Mouse (Mus musculus) urinary bladder, adult 2 months (tissue): ENCODE measurements around the gene Kptn. TPM values are rescaled to one million over a fixed set of nuclear protein-coding genes. Genes with fewer than 3 reads are reported as not detected.

ENCODE experiments used
- DNase-seq: peaks from one replicate; pipeline ENCODE4 v3.0.0; 2022; ENCODE audit warnings: low spot score
- polyA plus RNA-seq: library from polyadenylated mRNA; depleted of rRNA; stranded (reverse); fragments of >200 nt; gene quantifications from 2 replicates; pipeline ENCODE4 v1.2.3, GENCODE M21; 2012; rRNA removed

Gene Kptn
- polyA plus RNA-seq, result 27.2 and 28.0 TPM in 2 replicates

DNA sequence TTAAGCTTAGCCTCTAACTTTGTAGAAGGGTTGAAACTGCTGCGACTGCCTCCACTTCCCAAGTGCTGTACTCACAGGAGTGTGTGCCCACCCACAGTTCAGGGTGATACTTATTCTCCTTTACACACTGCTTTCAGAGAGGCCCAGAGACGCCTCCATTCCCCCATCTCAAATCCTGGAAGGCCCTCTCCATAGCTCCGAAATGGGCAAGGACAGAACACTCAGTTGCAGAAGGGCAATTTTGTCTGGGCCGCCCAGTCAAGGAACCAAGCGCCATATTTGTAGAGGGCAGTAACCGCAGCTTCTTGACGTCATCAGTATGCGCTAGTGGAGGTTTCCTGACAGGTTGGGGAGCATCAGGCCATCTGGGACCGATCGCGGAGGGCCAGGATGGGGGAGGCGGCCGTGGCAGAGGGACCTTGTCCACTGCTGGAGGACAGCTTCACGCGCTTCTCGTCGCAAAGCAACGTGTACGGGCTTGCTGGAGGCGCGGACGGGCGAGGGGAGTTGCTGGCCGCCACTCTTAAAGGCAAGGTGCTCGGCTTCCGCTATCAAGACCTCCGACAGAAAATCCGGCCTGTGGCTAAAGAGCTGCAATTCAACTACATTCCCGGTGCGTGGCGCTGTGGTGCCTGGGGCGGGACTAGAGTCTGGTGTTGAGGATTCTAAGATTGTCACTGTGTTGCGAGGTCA, at the start of gene Kptn:
TSS of gene Kptn (plus strand) at position 327 of the 693 bp plus-strand sequence.
- DNase-seq, result peak; percentile 88

DNA sequence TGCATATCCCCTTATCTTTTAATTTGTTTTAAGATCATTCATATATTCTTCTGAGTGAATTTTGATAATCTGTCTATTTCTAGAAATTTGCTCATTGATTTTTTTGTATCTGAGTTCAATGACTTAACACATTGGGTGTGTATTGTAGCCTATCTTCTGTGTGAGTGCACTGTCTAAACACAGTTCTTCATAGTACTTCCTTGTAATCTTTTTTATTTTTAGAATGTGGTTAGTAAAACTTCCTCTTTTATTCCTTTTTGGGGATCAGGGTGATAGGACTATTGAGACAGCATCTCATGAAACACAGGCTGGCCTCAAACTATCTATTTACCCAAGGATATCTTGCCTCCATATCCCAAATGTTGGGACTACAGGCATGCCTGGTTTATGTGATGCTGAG, 48.8 kb upstream of the Kptn start:
- DNase-seq, result no peak

DNA sequence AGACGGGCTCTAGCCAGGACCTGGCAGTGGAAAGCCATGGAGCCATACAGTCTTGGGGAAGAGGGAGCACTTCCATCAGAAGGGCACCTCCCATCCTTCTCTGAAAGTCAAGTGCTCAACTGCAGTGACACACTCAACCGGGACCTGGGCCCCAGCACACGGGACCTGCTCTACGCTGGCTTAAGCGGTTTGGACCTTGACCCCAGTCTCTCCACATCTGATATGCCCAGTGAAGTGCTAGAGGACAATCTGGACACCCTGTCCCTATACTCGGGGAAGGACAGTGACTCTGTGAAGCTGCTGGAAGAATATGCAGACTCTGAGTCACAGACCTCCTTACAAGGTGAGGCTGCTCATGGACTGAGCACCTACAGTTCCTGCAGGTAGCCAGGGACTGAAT, 47.8 kb upstream of the Kptn start:
- no peak for DNase-seq

DNA sequence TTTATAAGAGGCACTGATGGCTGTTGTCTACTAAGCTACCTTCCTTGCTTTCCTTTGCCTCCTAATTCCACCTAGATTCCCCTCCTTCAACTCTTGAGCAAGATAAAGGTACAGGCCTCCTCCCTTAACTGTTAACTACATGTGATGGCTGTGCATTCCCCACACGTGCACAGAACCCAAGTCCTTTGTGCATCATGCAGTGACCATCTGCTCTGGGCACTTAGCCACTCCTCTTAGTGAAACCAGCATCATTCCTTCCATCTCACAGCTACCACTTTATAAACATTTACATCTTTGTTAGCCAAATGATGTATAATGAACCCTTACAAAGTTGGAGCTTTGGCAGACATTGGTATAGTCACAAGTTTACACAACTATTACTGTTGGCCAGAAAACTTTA, 39.7 kb upstream of the Kptn start:
- no peak for DNase-seq

DNA sequence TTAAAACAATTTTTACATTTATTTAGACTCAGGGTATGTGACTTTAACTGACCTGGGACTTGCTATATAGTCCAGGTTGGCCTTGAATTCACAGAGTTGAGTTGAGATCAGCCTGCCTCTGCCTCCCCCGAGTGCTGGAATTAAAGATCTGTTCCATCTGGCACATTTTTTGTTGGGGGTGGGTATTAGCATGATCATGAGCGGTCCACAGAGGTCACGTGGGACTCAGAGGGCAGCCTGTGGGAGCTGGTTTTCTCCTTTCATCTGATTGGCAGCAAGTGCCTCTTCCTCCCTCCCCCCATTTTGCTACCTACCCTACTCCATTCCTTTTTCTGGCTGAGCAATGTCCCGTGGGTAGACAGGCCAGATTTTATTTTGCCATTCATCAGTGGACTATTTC, 39.1 kb upstream of the Kptn start:
- no peak for DNase-seq

DNA sequence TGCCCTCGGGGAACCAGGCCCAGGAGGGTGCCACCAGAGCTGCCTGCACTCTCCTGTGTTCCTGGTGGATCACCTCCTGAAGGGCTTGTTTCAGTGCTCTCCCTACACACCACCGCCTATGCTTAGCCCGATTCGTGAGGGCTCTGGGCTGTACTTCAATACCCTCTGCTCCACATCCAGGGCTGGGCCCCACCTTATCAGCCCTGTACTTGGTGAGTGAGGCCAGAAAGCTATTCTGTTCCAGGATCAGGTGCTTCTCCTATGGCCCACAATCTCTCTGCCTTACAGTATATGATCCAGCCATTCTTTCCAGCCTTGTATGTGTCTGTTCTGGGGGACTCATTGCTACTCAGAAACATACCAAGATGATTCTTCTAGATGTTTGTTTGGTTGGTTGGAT, 36.3 kb upstream of the Kptn start:
- no peak for DNase-seq

DNA sequence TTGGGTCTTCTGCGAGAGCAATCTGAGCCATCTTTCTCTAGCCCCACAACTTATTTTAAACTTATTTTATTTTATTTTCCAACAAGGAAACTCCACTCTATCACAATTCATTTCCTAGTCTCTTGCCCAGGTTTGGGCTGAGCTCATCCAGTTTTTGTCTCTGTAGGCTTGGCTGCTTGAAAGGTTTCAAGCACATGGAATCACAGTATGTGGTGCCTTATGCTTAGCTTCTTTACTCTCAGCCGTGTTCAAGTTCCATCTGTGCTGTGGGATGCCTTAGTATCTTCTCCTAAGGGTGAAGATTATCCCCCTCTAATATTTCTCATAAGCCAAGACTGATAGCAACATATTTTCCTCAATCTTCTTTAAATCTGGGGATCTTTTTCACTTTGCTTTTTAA, 32.1 kb upstream of the Kptn start:
- no peak for DNase-seq

DNA sequence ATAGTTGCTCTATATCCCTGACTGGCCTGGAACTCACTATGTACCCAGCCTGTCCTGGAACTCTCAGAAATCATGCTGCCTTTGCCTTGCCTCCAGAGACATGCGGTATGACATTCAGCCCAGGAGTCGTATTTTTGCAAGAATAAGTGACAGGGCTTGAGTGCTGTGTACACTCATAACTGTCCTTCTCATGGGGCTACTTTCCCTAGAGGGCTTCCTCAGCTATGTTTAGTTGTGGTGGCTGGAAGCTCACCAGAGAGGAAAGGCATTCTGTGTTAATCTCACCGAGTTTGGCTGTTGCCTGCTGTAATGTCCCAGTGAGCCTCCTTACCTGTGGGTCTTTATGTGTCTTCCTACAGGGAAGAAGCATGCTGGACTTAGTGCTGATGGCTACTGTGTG, 25.1 kb upstream of the Kptn start:
- DNase-seq, result no peak

DNA sequence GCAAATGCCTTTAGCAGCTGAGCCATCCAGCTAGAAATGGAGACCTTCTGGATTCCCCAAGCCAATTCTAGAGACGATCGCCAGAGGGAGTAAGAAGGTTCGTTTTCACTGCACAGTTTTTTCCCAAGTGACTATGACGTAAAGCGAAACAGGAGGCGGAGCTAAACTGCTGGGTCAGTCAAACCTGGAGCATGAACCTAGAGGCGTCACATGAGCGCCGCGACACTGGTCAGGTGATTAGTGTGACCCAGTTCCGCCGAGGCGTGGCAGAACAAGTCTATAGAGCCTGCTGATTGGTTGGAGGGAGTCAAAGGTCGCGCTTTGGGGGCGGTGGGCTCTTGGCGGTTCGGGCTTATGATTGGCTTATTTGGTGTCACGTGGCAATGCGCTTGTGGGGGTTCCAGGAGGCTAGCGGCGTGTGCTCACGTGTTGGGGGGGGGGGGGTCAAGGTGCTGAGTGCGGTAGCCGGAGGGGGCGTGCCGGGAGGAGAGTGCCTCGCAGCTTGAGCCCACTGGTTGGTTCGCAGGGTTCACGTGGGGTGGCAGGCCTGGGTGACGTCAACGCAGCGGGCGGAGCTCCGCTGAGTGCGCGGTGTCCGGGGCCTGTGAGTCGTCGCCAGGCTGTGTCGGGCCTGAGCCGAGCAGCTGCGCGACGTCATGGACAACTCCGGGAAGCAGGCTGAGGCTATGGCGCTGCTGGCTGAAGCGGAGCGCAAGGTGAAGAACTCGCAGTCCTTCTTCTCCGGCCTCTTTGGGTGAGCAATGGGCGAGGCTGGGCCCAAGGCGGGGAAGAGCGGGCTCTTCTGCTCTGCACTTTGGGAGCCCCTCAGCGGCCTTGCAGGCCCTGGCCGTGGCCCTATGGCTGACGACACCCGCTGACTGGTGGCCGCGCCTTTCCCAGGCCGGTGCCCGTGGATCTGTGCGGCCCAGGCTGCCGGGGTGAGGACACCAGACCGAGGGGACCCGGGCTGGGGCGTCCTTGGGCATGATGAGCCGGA, 21.4 kb upstream of the Kptn start, which contains the start of gene Napa:
TSS of gene Napa (plus strand) at position 438 of the 997 bp plus-strand sequence.
- peak; percentile 93 for DNase-seq

DNA sequence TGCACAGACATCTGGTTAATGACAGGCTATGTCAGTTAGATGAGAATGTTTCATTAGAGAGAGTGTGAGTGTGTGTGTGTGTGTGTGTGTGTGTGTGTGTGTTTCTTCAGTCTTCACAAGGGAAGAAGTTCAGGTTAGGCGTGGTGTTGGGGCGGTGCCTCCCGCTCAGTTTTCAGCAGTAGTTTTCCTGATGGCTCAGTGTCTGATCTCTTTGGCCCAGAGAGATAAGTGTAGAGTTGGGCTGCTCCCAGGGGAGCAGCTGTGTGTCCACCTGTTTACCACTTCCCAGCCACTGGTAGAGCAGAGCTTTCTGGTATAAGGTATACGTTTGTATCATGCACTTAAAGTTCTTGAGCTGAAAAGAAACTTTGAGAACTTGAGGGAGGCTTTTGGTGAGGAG, 19.8 kb upstream of the Kptn start:
- DNase-seq, result no peak

DNA sequence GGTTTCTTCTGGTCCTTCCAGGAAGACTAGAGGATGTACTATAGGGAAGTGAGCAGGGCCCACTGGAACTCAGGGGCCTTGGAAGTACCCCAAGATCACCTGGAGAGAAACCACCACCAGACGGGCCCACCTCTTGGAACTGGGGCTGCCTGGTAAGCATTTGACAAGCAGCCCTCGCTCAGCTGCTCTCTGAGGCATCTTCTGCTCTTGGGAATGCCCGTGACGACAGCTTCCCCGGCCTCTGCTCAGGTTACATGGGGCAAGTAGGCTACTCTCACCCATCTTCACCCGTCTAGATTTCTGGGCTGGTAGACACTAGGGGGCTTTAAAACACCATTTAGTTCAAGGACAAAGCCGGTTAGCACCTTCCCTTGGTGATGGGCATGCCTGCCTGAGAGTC, 18.6 kb upstream of the Kptn start:
- no peak for DNase-seq

DNA sequence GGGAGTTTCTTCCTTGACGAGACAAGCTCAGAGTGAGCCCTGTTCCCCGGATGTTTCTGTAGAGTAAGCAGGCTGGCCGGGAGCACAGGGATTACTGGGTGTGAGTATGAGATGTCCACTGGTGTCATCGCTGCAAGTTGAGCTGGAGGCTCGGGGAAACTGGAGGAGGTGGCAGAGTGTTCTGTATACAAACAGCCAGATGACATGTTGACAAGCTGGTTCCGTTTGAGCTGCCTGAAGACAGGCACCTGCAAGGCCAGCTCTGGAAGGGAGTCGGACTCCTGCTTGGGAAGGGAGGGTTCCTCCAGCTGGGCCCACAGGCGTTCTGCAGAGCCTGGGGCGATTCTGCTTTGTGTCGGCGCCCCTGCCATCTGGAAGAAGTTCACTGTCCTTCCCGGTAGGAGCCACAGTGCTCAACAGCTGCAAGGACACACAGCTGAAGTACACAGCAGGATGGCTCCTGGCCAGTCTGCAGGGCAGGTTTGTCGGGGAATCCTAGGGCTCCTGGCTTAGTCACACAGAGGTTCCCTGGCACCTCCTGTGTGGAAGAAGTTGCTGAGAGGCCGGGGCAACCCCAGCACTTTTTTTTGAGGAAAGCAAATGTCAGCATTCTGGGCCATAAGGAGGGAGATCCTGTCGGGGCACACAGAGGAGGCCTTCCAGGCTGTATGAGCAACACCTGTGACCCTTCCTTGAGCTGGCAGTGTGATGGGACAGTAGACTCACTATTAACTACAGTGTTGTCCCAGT, 17.8 kb upstream of the Kptn start:
- peak; percentile 19 for DNase-seq

DNA sequence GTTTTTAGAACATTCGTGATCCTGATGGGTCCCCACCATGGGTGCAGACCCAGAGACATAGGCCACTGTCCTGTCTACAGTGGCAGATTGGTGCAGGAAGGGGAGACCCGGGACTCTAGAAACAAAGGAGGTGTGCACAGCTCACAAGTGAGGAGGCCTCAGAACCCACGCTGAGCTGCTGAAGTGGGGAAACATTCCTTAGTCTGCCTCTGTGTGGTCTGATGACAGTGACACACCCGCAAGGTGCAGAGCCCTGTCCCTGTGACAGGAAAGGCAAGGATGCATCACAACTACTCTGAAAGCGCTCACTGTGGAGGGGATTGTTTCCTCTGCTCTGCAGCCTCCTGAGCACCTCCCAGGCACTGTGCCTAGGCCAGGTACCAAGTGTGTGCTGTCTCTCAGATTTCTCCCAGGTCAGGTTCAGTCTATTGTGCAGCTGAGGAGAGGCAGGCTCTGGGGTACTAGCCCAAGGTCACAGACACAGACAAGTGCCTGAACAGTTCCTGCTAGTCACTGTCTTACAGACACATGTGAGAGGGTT, 16.9 kb upstream of the Kptn start:
- no peak for DNase-seq

DNA sequence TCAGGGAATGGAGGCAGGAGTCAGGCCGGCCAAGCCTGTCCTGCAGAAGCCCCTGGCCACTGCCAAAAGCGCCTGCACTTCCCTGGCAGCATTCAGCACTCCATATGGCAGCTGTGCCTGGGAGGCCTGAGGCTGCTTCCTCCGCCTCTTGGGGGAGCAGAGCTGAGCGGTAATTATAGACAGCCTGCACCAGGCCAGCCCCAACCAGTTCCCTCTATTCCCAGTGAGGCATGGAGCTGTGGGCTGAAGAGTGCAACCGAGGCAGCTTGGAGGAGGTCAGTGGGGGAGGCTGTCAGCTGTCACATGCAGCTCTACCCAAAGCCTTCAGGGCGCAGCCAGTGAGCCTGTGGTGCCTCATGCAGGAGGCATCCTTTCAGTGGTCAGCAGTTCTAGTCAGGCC, 15.9 kb upstream of the Kptn start:
- no peak for DNase-seq

DNA sequence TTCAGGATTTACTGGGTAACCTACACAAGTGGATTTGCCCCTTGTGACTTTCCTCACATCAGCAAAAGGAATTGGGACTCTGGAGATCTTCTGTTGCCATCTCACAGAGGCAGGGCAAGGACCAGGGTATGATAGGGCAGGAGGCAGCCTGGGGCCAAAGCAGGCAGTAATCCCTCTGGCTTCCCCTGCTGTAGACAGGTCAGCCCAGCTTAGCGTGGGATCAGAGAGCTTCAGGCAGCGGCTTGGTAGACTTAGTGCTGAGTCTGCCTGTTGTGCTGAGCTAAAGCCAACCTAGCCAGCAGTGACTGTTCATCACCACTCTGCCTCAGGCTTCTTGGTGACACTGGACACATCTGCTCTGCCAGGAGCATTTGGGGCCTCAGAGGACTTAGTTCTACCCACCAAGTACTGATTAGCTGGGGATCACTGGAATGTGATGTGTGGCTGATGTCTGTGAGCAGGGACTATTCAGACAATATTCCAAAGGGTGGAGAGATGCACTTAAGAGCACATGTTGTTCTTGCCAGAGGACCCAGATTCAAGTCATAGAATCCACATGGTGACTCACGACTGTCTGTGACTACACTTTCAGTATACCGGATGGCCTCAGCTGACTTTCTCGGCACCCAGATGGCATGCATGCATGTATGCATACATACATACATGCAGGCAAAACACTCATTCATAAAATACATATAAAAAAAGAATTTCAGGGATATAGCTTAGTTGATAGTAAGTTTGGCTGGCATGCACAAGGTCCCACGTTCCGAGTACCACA, 14.9 kb upstream of the Kptn start:
- no peak for DNase-seq

DNA sequence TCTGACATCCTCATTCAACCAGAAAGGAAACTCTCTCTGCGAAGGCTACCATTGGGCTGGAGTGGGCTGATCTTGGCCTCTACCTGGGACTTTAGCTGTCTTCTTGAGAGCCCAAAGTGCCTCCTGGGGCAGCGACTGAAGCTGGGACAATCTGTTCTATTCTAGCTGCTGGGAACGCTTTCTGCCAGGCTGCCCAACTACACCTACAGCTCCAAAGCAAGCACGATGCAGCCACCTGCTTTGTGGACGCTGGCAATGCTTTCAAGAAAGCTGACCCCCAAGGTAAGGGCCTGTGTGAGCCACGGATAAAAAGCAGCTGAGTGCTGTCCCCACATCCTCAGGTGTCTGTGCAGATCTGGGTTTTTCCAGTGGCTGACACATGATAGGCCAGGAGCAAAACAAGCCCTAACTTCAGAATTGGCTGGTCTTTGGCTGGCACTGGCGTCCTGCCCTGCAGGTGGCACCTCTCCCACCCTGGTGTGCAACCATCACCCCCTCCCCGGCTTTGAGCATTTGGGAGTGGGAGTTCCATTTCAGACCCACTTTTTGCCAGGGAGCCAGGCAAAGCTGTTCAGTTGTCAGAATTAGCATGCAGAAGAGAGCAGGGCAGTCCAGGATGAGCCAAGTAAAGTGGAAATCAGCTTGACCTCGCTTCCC, 10.7 kb upstream of the Kptn start:
- no peak for DNase-seq

DNA sequence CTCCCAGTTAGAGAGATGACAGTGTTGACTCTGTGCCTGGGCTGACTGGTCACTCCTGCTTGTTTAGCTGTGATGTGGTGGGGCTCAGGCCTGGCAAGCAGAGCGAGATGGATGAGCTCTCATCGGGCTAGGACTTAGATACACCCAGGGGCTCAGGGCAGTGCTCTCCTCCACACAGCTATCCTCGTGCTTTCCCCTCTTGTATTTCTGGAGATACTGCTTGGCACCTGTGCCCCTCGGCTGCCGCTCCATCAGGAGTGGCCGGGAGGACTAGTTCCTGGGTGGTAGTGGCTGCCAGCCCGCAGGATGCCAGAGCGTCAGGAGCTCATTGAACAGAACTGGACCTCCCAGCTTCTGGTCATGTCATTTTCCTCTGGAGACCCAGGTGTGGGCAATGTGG, 9.5 kb upstream of the Kptn start:
- no peak for DNase-seq

DNA sequence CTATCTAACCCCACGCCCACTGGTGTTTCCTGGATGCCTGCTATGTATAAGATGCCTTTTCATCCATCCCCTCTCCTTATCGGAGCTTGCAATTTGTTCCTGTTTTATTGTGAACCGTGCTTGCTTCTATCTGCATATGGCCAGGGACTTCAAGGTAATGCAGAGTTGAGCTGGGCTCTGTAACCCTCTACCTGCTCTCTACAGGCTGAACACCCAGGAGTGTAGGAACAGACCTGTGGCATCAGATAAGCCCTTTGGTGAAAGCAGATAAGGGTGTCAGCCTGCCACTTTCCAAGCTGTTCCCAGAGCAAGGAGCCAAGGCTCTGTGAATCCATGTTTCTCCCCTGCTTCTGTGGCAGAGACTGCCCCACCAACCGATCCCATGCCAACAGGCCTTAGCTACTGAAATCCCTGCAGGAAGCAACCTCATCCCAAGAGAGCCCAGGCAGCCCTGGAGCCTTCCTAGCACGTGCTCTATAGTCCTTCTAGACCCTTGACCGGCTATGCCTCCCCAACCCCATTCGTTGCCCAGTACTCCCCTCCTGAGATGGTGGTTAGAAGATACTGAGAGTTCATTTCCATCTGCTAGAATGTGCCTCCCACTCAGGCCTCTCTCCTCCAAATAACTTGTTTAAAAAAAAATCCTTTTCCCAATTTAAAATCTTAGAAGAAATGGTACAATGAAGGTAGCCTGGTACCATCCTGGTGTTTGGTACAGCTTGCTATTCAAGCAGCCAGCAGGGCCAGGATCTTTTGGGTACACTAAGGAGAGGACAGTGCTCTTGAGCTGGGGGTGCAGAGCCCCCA, 8.2 kb upstream of the Kptn start:
- DNase-seq, result no peak

DNA sequence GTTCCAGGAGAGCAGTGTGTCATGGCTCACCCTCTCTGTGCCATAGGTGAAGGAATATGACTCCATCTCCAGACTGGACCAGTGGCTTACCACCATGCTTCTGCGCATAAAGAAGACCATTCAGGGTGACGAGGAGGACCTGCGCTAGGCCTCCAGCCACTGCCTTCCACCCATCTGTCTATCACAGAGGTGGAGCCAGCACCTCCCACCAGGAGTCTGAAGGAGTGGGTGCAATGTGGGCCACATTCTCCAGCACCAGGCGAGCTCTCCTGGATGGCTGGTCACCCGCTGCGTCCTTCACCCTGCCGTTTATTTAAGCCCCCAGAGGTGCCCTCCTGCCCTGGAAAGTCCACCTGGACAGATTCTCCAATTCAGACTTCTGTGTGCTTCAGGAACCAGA, 3.3 kb upstream of the Kptn start:
- DNase-seq, result no peak

DNA sequence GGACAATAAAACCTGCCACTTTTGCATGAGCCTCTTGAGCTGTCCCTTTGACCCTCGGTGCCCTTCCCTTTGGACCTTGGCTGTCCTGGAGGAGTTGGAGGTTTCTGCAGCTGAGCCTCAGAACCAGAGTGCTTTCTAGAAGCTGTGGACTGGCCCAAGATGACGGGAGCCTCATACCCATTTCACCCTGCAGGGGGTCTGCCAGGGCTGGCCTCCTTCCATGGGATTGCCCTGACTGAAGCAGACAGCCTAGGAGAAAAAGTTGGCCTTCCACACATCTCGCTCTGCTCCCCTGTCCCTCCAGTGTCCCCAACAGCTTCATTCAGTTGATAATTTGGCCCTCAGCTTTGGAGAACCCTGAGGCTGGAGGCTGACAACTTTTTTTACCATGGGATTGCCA, 2.6 kb upstream of the Kptn start:
- DNase-seq, result no peak
